Mouse (Mus musculus) embryo, embryonic 9.5 days (tissue): ENCODE results near the gene Fam229a.
A peak's percentile ranks its signal among the peaks of the same experiment; 100 is the strongest.

Experiments used
- DNase-seq: peaks from one replicate; pipeline ENCODE4 v3.0.0-alpha.2; 2017; ENCODE audit errors: extremely low spot score

Gene Fam229a

GRCm38 (mm10) chr4:129495672-129496562 is 4.9 kb downstream of the Fam229a start:
- DNase-seq, result peak; percentile 48

- DNase-seq, result no peak
Measured at GRCm38 (mm10) chr4:129496631-129497030, 5.6 kb downstream of the Fam229a start.

- no peak for DNase-seq
Measured at GRCm38 (mm10) chr4:129498941-129499340, 8.0 kb downstream of the Fam229a start.

DNA sequence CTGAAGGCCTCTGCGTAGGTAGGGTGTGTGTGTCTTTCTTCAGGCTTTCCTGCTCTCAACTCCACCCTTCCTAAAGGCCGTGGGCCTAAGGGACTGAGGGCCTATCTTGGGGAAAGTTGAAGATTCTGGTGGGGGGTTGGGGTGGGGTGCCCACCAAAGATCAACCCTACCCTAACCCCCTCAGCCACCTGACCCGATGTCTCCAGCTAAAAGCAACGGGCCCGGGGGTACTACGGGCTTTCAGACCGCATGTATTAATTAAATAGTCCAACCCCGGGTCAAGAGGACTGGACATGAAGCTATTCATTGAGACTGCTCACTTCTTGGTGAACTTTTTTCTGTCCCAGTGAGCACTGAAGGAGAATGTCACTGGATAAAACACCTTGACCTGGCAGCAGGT is 9.0 kb downstream of the Fam229a start:
- no peak for DNase-seq

- peak; percentile 100 for DNase-seq
Measured at GRCm38 (mm10) chr4:129500607-129501566, 9.9 kb downstream of the Fam229a start.

DNA sequence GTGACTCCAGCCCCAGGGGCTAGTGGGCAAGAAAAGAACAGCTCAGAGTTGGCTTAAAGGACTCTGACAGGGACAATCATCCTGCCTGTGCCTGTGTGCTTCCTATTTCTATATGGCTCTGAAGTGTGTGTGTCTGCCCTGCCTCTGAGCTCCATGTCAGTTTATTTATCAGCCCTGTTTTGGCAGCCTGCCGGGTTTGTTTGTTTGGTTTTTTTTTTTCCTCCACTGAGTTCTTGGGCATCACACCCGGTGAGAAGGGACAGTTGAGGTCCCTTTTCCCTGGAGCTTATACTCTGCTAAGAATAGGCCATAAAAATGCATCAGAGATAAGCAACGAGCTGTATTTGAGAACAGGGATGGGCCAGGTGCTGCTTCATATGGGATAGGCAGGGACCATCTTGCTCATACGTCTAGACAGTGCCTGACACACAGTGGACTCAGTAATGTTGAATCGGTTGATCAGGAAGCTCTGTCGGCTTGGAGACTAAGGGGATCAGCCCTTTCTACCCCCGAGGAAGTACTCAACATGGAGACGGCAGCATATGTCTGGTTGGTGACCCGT is 11.4 kb downstream of the Fam229a start:
- DNase-seq, result no peak

- DNase-seq, result no peak
Measured at GRCm38 (mm10) chr4:129502901-129503444, 12.0 kb downstream of the Fam229a start.

GRCm38 (mm10) chr4:129505511-129505910 is 14.5 kb downstream of the Fam229a start:
- DNase-seq, result no peak

DNA sequence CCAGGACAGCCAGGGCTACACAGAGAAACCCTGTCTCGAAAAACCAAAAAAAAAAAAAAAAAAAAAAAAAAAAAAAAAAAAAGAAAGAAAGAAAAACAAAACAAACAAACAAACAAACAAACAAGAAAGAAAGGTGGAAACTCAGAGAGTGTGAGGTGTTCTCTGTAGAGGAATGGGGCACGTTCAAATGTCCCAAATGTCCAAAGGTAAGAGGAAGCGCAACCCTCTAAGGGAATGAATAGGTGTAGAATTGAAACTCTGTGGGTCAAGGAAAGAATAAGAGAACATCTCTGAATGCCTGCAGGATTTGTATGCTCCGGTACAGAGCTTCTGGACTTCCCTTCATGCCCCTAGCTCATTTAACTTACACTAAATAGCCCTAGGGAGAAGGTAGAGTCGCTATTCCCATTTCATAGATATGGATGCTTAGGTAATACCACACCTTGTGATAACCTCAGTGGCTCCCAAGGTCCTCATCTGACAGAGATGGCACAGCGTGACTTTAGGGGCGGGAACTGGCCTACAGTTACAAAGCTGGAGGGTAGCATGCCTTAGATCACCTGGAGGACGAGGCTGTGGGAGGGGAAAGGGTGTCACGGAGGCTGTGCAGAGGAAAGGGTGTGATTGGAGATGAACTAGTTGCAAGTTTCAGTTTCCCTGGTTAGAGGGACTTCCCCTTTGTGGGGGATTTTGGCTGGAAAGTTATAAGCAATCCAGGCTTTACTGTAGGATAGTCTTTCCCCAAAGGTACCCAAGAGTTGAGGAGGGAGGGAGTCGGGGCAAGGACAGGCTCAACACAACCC is 16.6 kb downstream of the Fam229a start:
- no peak for DNase-seq

- DNase-seq, result no peak
Measured at GRCm38 (mm10) chr4:129508237-129508515, 17.2 kb downstream of the Fam229a start.

- no peak for DNase-seq
Measured at GRCm38 (mm10) chr4:129508834-129509600, 18.0 kb downstream of the Fam229a start.

GRCm38 (mm10) chr4:129509650-129510049 is 18.7 kb downstream of the Fam229a start:
- no peak for DNase-seq

DNA sequence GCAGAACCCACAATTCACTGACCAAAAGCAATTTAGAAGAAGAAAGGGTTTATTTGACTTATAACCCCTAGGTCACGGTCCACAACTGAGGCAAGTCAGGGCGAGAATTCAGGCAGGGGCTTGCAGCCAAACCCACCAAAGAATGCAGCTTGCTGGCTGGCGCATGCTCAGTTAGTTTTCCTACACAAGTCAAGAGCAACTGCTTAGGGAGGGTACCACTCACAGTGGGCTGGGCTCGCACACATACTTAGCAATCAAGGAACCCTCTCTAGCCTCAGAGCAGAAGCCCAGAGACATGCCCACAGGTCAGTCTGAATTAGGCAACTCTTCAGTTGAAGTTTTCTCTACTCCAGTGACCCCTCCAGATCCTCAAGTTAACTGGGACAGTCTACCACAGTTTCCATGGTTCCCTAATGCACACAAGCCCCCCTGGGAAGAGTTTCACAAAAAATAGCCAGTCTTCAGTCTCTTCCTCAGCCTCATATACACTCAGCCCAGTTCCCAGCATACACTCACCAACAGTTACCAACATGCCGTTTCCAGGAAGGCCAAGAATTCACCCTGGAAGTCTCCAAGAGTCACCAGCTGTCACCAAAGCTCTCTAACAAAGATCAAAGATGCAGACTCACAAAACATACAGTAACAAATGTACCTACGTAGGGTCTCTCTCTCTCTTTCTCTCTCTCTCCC is 19.9 kb downstream of the Fam229a start:
- peak; percentile 34 for DNase-seq

GRCm38 (mm10) chr4:129511413-129512096 is 20.6 kb downstream of the Fam229a start:
- DNase-seq, result peak; percentile 54

- DNase-seq, result peak; percentile 94
Measured at GRCm38 (mm10) chr4:129513086-129513767, 22.2 kb downstream of the Fam229a start, which contains the start of gene Marcksl1. Marcksl1 (plus strand) TSS chr4:129513581.

DNA sequence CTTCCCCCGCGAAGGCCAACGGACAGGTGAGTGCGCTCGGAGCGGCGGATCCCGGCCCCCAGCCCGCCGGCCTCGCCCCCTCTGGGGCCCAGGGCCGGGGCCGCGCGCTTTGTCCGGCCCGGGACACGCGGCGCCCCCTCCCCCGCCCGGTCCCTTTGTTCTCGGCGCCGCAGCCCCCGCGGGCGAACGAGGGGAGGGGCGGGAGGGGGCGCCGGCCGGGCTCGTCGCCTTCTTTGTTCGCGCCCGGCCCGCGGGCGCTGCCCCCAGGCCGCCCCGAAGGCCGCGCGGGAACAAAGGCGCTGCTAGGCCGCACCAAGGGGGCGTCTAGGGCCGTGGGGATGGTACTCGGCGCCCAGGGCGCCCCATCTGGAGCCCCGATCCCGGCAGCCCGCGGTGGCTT is 22.9 kb downstream of the Fam229a start:
- no peak for DNase-seq

DNA sequence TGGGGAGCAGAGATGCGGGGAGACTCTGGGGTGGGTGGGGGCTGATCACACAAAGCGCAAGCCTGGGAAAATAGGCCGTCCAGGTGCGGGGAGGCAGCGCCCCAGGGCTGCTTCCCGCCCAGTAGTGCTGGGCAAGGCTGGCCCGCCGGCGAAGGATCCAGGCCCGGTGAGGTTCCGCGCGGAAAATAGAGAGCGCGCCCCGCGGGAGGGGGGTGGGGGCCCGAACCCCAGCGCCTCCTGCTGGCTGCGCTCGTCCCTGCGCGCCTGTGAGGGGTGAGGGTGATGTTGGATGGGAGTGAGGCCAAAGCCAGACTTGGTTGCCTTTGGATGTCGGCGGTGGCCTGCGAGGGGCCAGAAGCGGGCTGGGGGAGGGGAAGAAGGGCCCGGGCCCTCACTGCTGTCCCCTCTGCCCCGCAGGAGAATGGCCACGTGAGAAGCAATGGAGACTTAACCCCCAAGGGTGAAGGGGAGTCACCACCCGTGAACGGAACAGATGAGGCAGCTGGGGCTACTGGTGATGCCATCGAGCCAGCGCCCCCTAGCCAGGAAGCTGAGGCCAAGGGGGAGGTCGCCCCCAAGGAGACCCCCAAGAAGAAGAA is 23.4 kb downstream of the Fam229a start:
- peak; percentile 83 for DNase-seq

- DNase-seq, result peak; percentile 42
Measured at GRCm38 (mm10) chr4:129516925-129517324, 25.9 kb downstream of the Fam229a start.
